Mouse (Mus musculus) adrenal gland, adult 2 months (tissue): Measurements from ENCODE around the gene Tnr. TPM values are rescaled to one million over a fixed set of nuclear protein-coding genes. Genes with fewer than 3 reads are reported as not detected.

Source experiments
- DNase-seq: peaks from one replicate; pipeline ENCODE4 v3.0.0; 2021
- polyA plus RNA-seq: library from polyadenylated mRNA; depleted of rRNA; stranded (reverse); fragments of >200 nt; gene quantifications from 2 replicates; pipeline ENCODE4 v1.2.3, GENCODE M21; 2012
- total RNA-seq, 2 experiments: library from RNA; stranded (reverse); gene quantifications; 2 replicates each; pipeline ENCODE4 v1.2.3; 2021

Gene Tnr
- total and polyA plus RNA-seq, 3 experiments = 0.97 to 5.2 (median 3.3) TPM

- no peak for DNase-seq
Measured at GRCm38 (mm10) chr1:159878681-159879080, 355.1 kb downstream of the Tnr start.

- DNase-seq = no peak
Measured at GRCm38 (mm10) chr1:159879866-159880265, 356.3 kb downstream of the Tnr start.

GRCm38 (mm10) chr1:159885476-159885875, 361.9 kb downstream of the Tnr start:
- DNase-seq = no peak

GRCm38 (mm10) chr1:159888611-159889010, 365.0 kb downstream of the Tnr start:
- DNase-seq = peak; percentile 33

GRCm38 (mm10) chr1:159889012-159889765, 365.6 kb downstream of the Tnr start:
- peak; percentile 69 for DNase-seq

GRCm38 (mm10) chr1:159890524-159890923, 367.0 kb downstream of the Tnr start:
- no peak for DNase-seq

GRCm38 (mm10) chr1:159895094-159895493, 371.5 kb downstream of the Tnr start:
- no peak for DNase-seq

- no peak for DNase-seq
Measured at GRCm38 (mm10) chr1:159899991-159900390, 376.4 kb downstream of the Tnr start.

- DNase-seq = no peak
Measured at GRCm38 (mm10) chr1:159900639-159901038, 377.1 kb downstream of the Tnr start.

- DNase-seq = no peak
Measured at GRCm38 (mm10) chr1:159901366-159902119, 378.0 kb downstream of the Tnr start.

- DNase-seq = no peak
Measured at GRCm38 (mm10) chr1:159902120-159902497, 378.5 kb downstream of the Tnr start.

GRCm38 (mm10) chr1:159911006-159911405, 387.4 kb downstream of the Tnr start:
- peak; percentile 59 for DNase-seq

GRCm38 (mm10) chr1:159914726-159915125, 391.2 kb downstream of the Tnr start:
- DNase-seq = no peak

- no peak for DNase-seq
Measured at GRCm38 (mm10) chr1:159920571-159920970, 397.0 kb downstream of the Tnr start.

GRCm38 (mm10) chr1:159923010-159923409, 399.4 kb downstream of the Tnr start:
- no peak for DNase-seq

GRCm38 (mm10) chr1:159924105-159924504, 400.5 kb downstream of the Tnr start:
- no peak for DNase-seq

- no peak for DNase-seq
Measured at GRCm38 (mm10) chr1:159924684-159925083, 401.1 kb downstream of the Tnr start.

GRCm38 (mm10) chr1:159928681-159929335, 405.2 kb downstream of the Tnr start:
- peak; percentile 43 for DNase-seq

- no peak for DNase-seq
Measured at GRCm38 (mm10) chr1:159932092-159932491, 408.5 kb downstream of the Tnr start.

GRCm38 (mm10) chr1:159932598-159932997, 409.0 kb downstream of the Tnr start:
- DNase-seq = no peak

GRCm38 (mm10) chr1:159938449-159938848, 414.9 kb downstream of the Tnr start:
- DNase-seq = no peak

GRCm38 (mm10) chr1:159939335-159939734, 415.8 kb downstream of the Tnr start:
- no peak for DNase-seq

GRCm38 (mm10) chr1:159953526-159953925, 430.0 kb downstream of the Tnr start:
- DNase-seq = no peak
